Mouse (Mus musculus) bone marrow, adult 2 months (tissue): ENCODE results near the gene Atp5j2.

Experiments used
- CTCF ChIP-seq: fragments of 200-500 bp; IDR thresholded peaks from 2 replicates; pipeline ENCODE4 v1.5.1; 2011; ENCODE audit warnings: low read length, control low read depth; ENCODE audit not compliant: control insufficient read depth, insufficient read depth
- POLR2A ChIP-seq: fragments of 200-500 bp; IDR thresholded peaks from 2 replicates; pipeline ENCODE4 v1.6.1; 2011; ENCODE audit warnings: low read depth, mild to moderate bottlenecking, control low read depth, low read length, borderline replicate concordance; ENCODE audit not compliant: control insufficient read depth

GRCm38 (mm10) chr5:145207954-145208353 is 16.1 kb upstream of the Atp5j2 start:
- no peak for TF ChIP-seq CTCF
- no peak for TF ChIP-seq POLR2A
